Comparison of ENCODE assay signal across 8 mouse cellular contexts in genomic region chr7:79499596-79500570, GRCm38 (mm10). TPM values are rescaled to one million over a fixed set of nuclear protein-coding genes. Genes with fewer than 3 reads are reported as not detected.
DNase-seq lines count a peak whose midpoint lies in the region; ATAC-seq and TF ChIP-seq lines count a peak whose summit lies in the region.

No protein-coding gene starts in this region.

- peak overlapping the region; percentile 45 for H3K4me2 ChIP-seq in embryonic facial prominence, embryonic 14.5 days (ENCODE audit: low read depth, low read length)

- peaks cover 70% of the 10 kb centered on the region for H3K4me1 ChIP-seq in E14TG2a.4 (replicated peaks; ENCODE audit: low read depth, low read length)
- 0 out of 2 replicates have a peak, but pooled peaks cover 2% of the 10 kb centered on the region for H3K4me1 ChIP-seq in embryonic facial prominence, embryonic 14.5 days (ENCODE audit: control insufficient read depth, insufficient read depth, low read length)

- H3K9me3 ChIP-seq in E14TG2a.4 (ENCODE audit: low read length) = no peaks in the 10 kb centered on the region; the same call in 1 of the 2 replicates
- no peaks in the 10 kb centered on the region for H3K9me3 ChIP-seq in embryonic facial prominence, embryonic 14.5 days (ENCODE audit: control insufficient read depth, low read length)

- H3K27ac ChIP-seq in embryonic facial prominence, embryonic 14.5 days (replicated peaks; ENCODE audit: low read depth, low read length) = no peak overlapping the region

- WGBS in embryonic facial prominence, embryonic 14.5 days = under 1% methylated on average over 34 of the region's 72 CpGs

- TF ChIP-seq CTCF in E14TG2a.4 (conservative IDR thresholded peaks at IDR 0.05; ENCODE audit: low read length) = no peak

- intact Hi-C loops in left cerebral cortex, postnatal 25 days (cut with DNase I) = no loop called here

- peak overlapping the region; percentile 30; the same call in 1 of the 2 replicates for H3K9ac ChIP-seq in embryonic facial prominence, embryonic 14.5 days (ENCODE audit: low read depth, low read length)

- peak; percentile 24; the same call in 1 of the 2 replicates for ATAC-seq in embryonic facial prominence, embryonic 14.5 days (ENCODE audit: low read depth)

- H3K27me3 ChIP-seq in E14TG2a.4 (ENCODE audit: insufficient read depth, low read length) = peaks cover 96% of the 10 kb centered on the region
- H3K27me3 ChIP-seq in embryonic facial prominence, embryonic 14.5 days (replicated peaks; ENCODE audit: control insufficient read depth, insufficient read depth, low read length) = peaks cover 100% of the 10 kb centered on the region

- no peaks in the 10 kb centered on the region for H3K36me3 ChIP-seq in E14TG2a.4 (ENCODE audit: insufficient read depth, low read length)
- no peaks in the 10 kb centered on the region for H3K36me3 ChIP-seq in embryonic facial prominence, embryonic 14.5 days (ENCODE audit: control insufficient read depth, insufficient read depth, low read length)

- H3K4me3 ChIP-seq in E14TG2a.4 (replicated peaks; ENCODE audit: low read length) = peak overlapping the region; percentile 63
- peak overlapping the region; percentile 29 for H3K4me3 ChIP-seq in embryonic facial prominence, embryonic 14.5 days (ENCODE audit: low read depth, low read length)

- DNase-seq in embryo, embryonic 11 days = peak; percentile 68
- DNase-seq in embryo, embryonic 9.5 days (ENCODE audit: extremely low spot score) = no peak
- no peak for DNase-seq in embryonic facial prominence, embryonic 14.5 days (ENCODE audit: low spot score)
- peak; percentile 82 to 83 for DNase-seq in left cerebral cortex, postnatal 25 days (ENCODE audit: low spot score in 2 of 2)
- DNase-seq in right cerebral cortex, adult 18-20 months = peak; percentile 78
- no peak for DNase-seq in thymus, postnatal 4 days
- no peak for DNase-seq in thymus, postnatal 14 days

RNA-seq across cellular contexts. Expression of gene Polg, which starts 33.7 kb away (rescaled TPM):
- polyA plus RNA-seq in embryonic facial prominence, embryonic 14.5 days (2014; fragmentation: Nextera tagmentation; extraction: Ambion mirVana) = 33.3 and 38.7 TPM in 2 replicates
- total RNA-seq in left cerebral cortex, postnatal 25 days (2021) = 10 to 100 TPM; 75.5 to 87.3 TPM

Comparison
In these comparisons a context has a peak if more than half of its experiments do, and no peak if none do; other contexts are left out.
1. DNase-seq: peak in embryo, embryonic 11 days (single experiment), left cerebral cortex, postnatal 25 days (2 of 2) and right cerebral cortex, adult 18-20 months (single experiment); none in embryo, embryonic 9.5 days (single experiment), embryonic facial prominence, embryonic 14.5 days (single experiment), thymus, postnatal 4 days (single experiment) and thymus, postnatal 14 days (single experiment).